Mouse (Mus musculus) testis, adult 2 months (tissue): Measurements from ENCODE around the gene Hspb9. TPM values are rescaled to one million over a fixed set of nuclear protein-coding genes. Genes with fewer than 3 reads are reported as not detected.

Experiments used
- H3K27ac ChIP-seq: fragments of 200-500 bp; 2 replicates; pipeline ENCODE4 v1.5.1; 2012; ENCODE audit warnings: low read depth, low read length; ENCODE audit not compliant: control insufficient read depth, insufficient read depth
- H3K27me3 ChIP-seq: fragments of 200-500 bp; 2 replicates; pipeline ENCODE4 v1.6.1; 2012; ENCODE audit warnings: mild to moderate bottlenecking, low read length, moderate library complexity; ENCODE audit not compliant: control insufficient read depth, insufficient read depth
- H3K36me3 ChIP-seq: fragments of 200-500 bp; 2 replicates; pipeline ENCODE4 v1.6.1; 2012; ENCODE audit warnings: mild to moderate bottlenecking, low read length; ENCODE audit not compliant: control insufficient read depth, insufficient read depth
- H3K4me1 ChIP-seq: fragments of 200-500 bp; 2 replicates; pipeline ENCODE4 v1.6.1; 2012; ENCODE audit warnings: low read length; ENCODE audit not compliant: control insufficient read depth, insufficient read depth
- H3K4me3 ChIP-seq: fragments of 200-500 bp; 2 replicates; pipeline ENCODE4 v1.5.1; 2012; ENCODE audit warnings: low read depth, mild to moderate bottlenecking, low read length, moderate library complexity, mixed read lengths; ENCODE audit not compliant: control insufficient read depth
- CTCF ChIP-seq: fragments of 200-500 bp; IDR thresholded peaks from 2 replicates; pipeline ENCODE4 v1.5.1; 2012; ENCODE audit warnings: low read depth, mild to moderate bottlenecking, inconsistent platforms, low read length, moderate library complexity; ENCODE audit not compliant: control insufficient read depth, insufficient read depth, insufficient replicate concordance
- POLR2A ChIP-seq: fragments of 200-500 bp; IDR thresholded peaks from 2 replicates; pipeline ENCODE4 v1.6.1; 2012; ENCODE audit warnings: low read depth, mild to moderate bottlenecking, inconsistent platforms, low read length, moderate library complexity; ENCODE audit not compliant: control insufficient read depth
- polyA plus RNA-seq: library from polyadenylated mRNA; depleted of rRNA; stranded (reverse); fragments of >200 nt; gene quantifications from 2 replicates; pipeline ENCODE4 v1.2.3, GENCODE M21; 2012

The Hspb9 gene
- polyA plus RNA-seq, 1 experiment = 1,420 TPM

- no peaks in the 10 kb centered on the region for H3K36me3 ChIP-seq
- no peak overlapping the region for H3K27ac ChIP-seq
- TF ChIP-seq POLR2A = no peak
- no peak for TF ChIP-seq CTCF
- H3K4me1 ChIP-seq = peaks cover 26% of the 10 kb centered on the region
- no peaks in the 10 kb centered on the region for H3K27me3 ChIP-seq
- peak overlapping the region; percentile 93 for H3K4me3 ChIP-seq
Measured at GRCm38 (mm10) chr11:100714948-100715347, 1.3 kb downstream of the Hspb9 start.

GRCm38 (mm10) chr11:100716649-100717048 is 3.0 kb downstream of the Hspb9 start:
- H3K27ac ChIP-seq = no peak overlapping the region
- no peak overlapping the region for H3K4me3 ChIP-seq
- no peaks in the 10 kb centered on the region for H3K27me3 ChIP-seq
- no peaks in the 10 kb centered on the region for H3K36me3 ChIP-seq
- peaks cover 22% of the 10 kb centered on the region for H3K4me1 ChIP-seq
- TF ChIP-seq POLR2A = no peak
- TF ChIP-seq CTCF = no peak

- peaks cover 12% of the 10 kb centered on the region for H3K4me1 ChIP-seq
- no peaks in the 10 kb centered on the region for H3K36me3 ChIP-seq
- no peak overlapping the region for H3K27ac ChIP-seq
- no peaks in the 10 kb centered on the region for H3K27me3 ChIP-seq
- TF ChIP-seq CTCF (no peak), POLR2A (no peak)
- H3K4me3 ChIP-seq = no peak overlapping the region
Measured at GRCm38 (mm10) chr11:100718462-100718861, 4.8 kb downstream of the Hspb9 start.

DNA sequence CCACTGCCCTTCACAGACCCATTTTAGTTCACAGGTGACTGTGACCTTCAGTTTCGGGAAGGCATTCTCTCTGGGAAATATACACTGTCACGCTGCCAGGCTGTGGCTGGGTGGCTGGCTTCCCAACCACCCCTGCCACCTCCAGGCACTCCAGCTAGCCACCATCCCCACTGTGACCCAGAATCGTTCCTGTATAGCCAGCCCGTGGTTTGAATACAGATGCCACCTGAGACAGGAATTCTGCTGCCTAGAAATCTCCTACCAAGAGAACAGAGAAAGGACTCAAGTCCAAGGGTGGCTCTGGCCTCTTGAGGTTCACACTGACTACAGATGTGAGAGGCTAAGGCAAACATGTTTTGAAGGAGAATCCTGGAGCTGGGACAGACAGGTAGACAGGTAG is 5.2 kb downstream of the Hspb9 start:
- peaks cover 8% of the 10 kb centered on the region for H3K4me1 ChIP-seq
- no peaks in the 10 kb centered on the region for H3K36me3 ChIP-seq
- no peak overlapping the region for H3K4me3 ChIP-seq
- H3K27ac ChIP-seq = no peak overlapping the region
- no peaks in the 10 kb centered on the region for H3K27me3 ChIP-seq
- TF ChIP-seq POLR2A (no peak), CTCF (no peak)

DNA sequence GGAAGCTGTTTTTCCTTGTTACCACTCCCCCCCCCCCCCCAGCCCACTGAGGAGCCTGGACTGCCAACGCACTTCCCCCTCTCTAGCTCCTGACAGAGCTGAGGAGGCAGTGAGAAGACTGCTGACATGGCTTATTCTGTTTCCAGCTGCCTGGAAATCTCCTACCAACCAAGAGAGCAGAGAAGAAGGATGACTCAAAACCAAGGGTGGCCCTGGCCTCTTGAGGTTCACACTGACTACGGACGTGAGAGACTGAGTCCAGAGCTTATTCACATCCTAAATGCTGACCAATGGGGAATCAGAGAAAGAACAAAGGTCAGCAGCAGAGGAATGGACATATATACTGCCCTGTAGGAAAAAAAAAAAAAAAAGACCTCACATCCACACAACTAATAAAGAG is 5.7 kb downstream of the Hspb9 start:
- Histone ChIP-seq H3K4me3 (no peak overlapping the region), H3K4me1 (peaks cover 4% of the 10 kb centered on the region; the same call in 1 of the 2 replicates), H3K27me3 (no peaks in the 10 kb centered on the region), H3K27ac (no peak overlapping the region), H3K36me3 (no peaks in the 10 kb centered on the region)
- TF ChIP-seq POLR2A (no peak), CTCF (no peak)

- no peak overlapping the region for H3K4me3 ChIP-seq
- TF ChIP-seq CTCF (no peak), POLR2A (no peak)
- H3K27ac ChIP-seq = no peak overlapping the region
- H3K4me1 ChIP-seq = peaks cover 2% of the 10 kb centered on the region; the same call in 1 of the 2 replicates
- no peaks in the 10 kb centered on the region for H3K36me3 ChIP-seq
- no peaks in the 10 kb centered on the region for H3K27me3 ChIP-seq
Measured at GRCm38 (mm10) chr11:100719893-100720292, 6.2 kb downstream of the Hspb9 start.

- peak overlapping the region; percentile 9; the same call in 1 of the 2 replicates for H3K27ac ChIP-seq
- H3K4me1 ChIP-seq = peaks cover 3% of the 10 kb centered on the region; the same call in 1 of the 2 replicates
- H3K4me3 ChIP-seq = no peak overlapping the region
- H3K36me3 ChIP-seq = no peaks in the 10 kb centered on the region
- no peaks in the 10 kb centered on the region for H3K27me3 ChIP-seq
- no peak; the same call in 1 of the 2 replicates for TF ChIP-seq POLR2A
Measured at GRCm38 (mm10) chr11:100720345-100720744, 6.7 kb downstream of the Hspb9 start.

- no peaks in the 10 kb centered on the region for H3K27me3 ChIP-seq
- peaks cover 4% of the 10 kb centered on the region; the same call in 1 of the 2 replicates for H3K4me1 ChIP-seq
- H3K27ac ChIP-seq = peak overlapping the region; percentile 22; the same call in 1 of the 2 replicates
- no peak overlapping the region for H3K4me3 ChIP-seq
- TF ChIP-seq POLR2A (no peak), CTCF (no peak)
- no peaks in the 10 kb centered on the region for H3K36me3 ChIP-seq
Measured at GRCm38 (mm10) chr11:100721254-100721653, 7.6 kb downstream of the Hspb9 start.
